Mouse (Mus musculus): ENCODE data around the gene Crtam. TPM values are rescaled to one million over a fixed set of nuclear protein-coding genes. Genes with fewer than 3 reads are reported as not detected.

The Crtam gene
- total RNA-seq (2023) = 0.75 and 1.5 TPM in 2 replicates

DNA sequence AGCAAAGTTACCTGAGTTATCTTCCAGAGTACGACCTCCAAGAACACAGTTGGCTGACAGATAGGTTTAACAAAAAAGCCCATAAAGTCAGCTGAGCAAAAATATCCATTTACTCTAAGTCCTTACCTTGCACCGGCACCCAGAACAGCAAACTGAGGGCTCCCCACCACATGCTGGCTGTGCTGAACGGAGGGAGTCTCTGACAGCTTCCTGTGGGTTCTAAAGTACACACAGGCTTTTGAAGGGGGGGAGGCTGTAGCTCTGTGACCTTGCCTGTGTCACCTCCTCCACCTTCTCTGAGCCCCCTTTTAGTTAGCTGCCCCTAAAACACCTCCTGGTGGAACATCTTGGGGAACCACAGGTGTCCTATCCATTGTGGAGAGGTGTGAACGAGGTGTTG, at the start of gene Crtam:
Gene Crtam, minus strand, starts transcription at position 214 of the 400 bp plus-strand sequence.

GRCm38 (mm10) chr9:40963586-40964417, 40.6 kb downstream of the Crtam start, which contains the start of gene Jhy:
Gene Jhy (minus strand): TSS chr9:40964118.

Other genes with a start within 250 kb of the Crtam start
- gene Hspa8, start 203.6 kb downstream of the Crtam start, total RNA-seq (2023) = 707 and 738 TPM in 2 replicates
- gene Bsx, start 130.5 kb downstream of the Crtam start, total RNA-seq (2023) = not detected in 2 replicates
- 0.16 TPM in 1 of 2 replicates, not detected in the other for gene Jhy, start 40.5 kb downstream of the Crtam start, total RNA-seq (2023)
- 15.8 and 20.9 TPM in 2 replicates for gene Ubash3b, start 157.1 kb upstream of the Crtam start, total RNA-seq (2023)

Measured in neutrophil, adult 65 days (primary cell).